8 mouse cellular contexts compared by ENCODE assay signal in genomic region chr2:84679016-84679415, GRCm38 (mm10). TPM values are rescaled to one million over a fixed set of nuclear protein-coding genes. Genes with fewer than 3 reads are reported as not detected.
DNase-seq lines count a peak whose midpoint lies in the region; ATAC-seq and TF ChIP-seq lines count a peak whose summit lies in the region.

Gene Tmx2 (minus strand): TSS chr2:84679140.

- peaks cover 22% of the 10 kb centered on the region for H3K36me3 ChIP-seq in hindbrain, embryonic 15.5 days
- peaks cover 22% of the 10 kb centered on the region for H3K36me3 ChIP-seq in liver, embryonic 14.5 days (replicated peaks; ENCODE audit: control insufficient read depth, insufficient read depth, low read depth)

- no peak for TF ChIP-seq EP300 in liver, embryonic 14.5 days (IDR thresholded peaks at IDR 0.05; ENCODE audit: low read depth)

- peaks cover 29% of the 10 kb centered on the region for H3K4me1 ChIP-seq in hindbrain, embryonic 15.5 days (replicated peaks)
- H3K4me1 ChIP-seq in liver, embryonic 14.5 days (replicated peaks; ENCODE audit: control insufficient read depth in 2 of 2, insufficient read depth in 2 of 2, low read length in 1 of 2): peaks cover 25 to 31% of the 10 kb centered on the region in 2 experiments

- WGBS in hindbrain, embryonic 15.5 days: 19% methylated on average over 8 of the region's 8 CpGs
- 9% methylated on average over 8 of the region's 8 CpGs for WGBS in liver, embryonic 14.5 days (ENCODE audit: insufficient replicate concordance)

- H3K9me3 ChIP-seq in hindbrain, embryonic 15.5 days: no peaks in the 10 kb centered on the region
- H3K9me3 ChIP-seq in liver, embryonic 14.5 days (ENCODE audit: control insufficient read depth, low read length): no peaks in the 10 kb centered on the region

- TF ChIP-seq CTCF in gastrocnemius, adult 2 months (IDR thresholded peaks at IDR 0.05): no peak
- no peak for TF ChIP-seq CTCF in liver, embryonic 14.5 days (IDR thresholded peaks at IDR 0.05; ENCODE audit: low read depth)

- no peak for DNase-seq in left cerebral cortex, adult 18-20 months (ENCODE audit: low spot score in 2 of 2)
- DNase-seq in left cerebral cortex, adult 9 months (ENCODE audit: low spot score in 2 of 2): no peak
- DNase-seq in adrenal gland, adult 8-10 months: no peak
- no peak for DNase-seq in gastrocnemius, adult 2 months
- DNase-seq in liver, embryonic 14.5 days (ENCODE audit: low read depth in 3 of 3, low spot score in 3 of 3): no peak
- peak; percentile 68 for DNase-seq in testis, postnatal 10 days (ENCODE audit: low spot score)
- no peak for DNase-seq in c-Kit-positive CD71-positive TER-119-positive erythroid progenitor cells, embryonic 14.5 days (ENCODE audit: low spot score)

- peak within 1 kb of the TSS; percentile 77 for H3K9ac ChIP-seq in hindbrain, embryonic 15.5 days
- peak within 1 kb of the TSS; percentile 85 for H3K9ac ChIP-seq in liver, embryonic 14.5 days (replicated peaks)

- peak within 1 kb of the TSS; percentile 65 for H3K4me2 ChIP-seq in hindbrain, embryonic 15.5 days
- peak within 1 kb of the TSS; percentile 97 for H3K4me2 ChIP-seq in liver, embryonic 14.5 days (ENCODE audit: low read depth)

- ATAC-seq in hindbrain, embryonic 15.5 days (ENCODE audit: low FRiP score, low read depth): no peak
- ATAC-seq in liver, embryonic 14.5 days (ENCODE audit: insufficient read depth): no peak

- H3K27me3 ChIP-seq in hindbrain, embryonic 15.5 days: no peaks in the 10 kb centered on the region
- H3K27me3 ChIP-seq in liver, embryonic 14.5 days (ENCODE audit: control insufficient read depth, insufficient read depth, low read length): no peaks in the 10 kb centered on the region

- intact Hi-C loops in gastrocnemius, adult 2 months (cut with DNase I): loop anchor here (5.0 kb wide), 1 partner anchor 33 kb away; no protein-coding TSS in a partner anchor

- H3K27ac ChIP-seq in gastrocnemius, adult 2 months: peak within 1 kb of the TSS; percentile 87
- peak within 1 kb of the TSS; percentile 85 for H3K27ac ChIP-seq in hindbrain, embryonic 15.5 days (replicated peaks)
- peak within 1 kb of the TSS; percentile 74 for H3K27ac ChIP-seq in liver, embryonic 14.5 days

- peak within 1 kb of the TSS; percentile 89 for H3K4me3 ChIP-seq in gastrocnemius, adult 2 months
- peak within 1 kb of the TSS; percentile 97 for H3K4me3 ChIP-seq in hindbrain, embryonic 15.5 days
- peak within 1 kb of the TSS; percentile 96 to 98 for H3K4me3 ChIP-seq in liver, embryonic 14.5 days (ENCODE audit: insufficient read depth in 1 of 2, low read depth in 2 of 2, low read length in 2 of 2)

RNA-seq across cellular contexts. Expression of gene Tmx2, which starts in this region (rescaled TPM):
- 100 to 1,000 TPM; 235 to 251 TPM for total RNA-seq in left cerebral cortex, adult 18-20 months (2021)
- total RNA-seq in adrenal gland, adult 8-10 months (2022): 100 to 1,000 TPM; 161 to 203 (median 188) TPM
- 10 to 100 TPM; 34.9 to 73.4 TPM for total RNA-seq in gastrocnemius, adult 2 months (2021)
- polyA plus RNA-seq in hindbrain, embryonic 15.5 days (2015; fragmentation: Nextera tagmentation; extraction: Ambion mirVana): 293 and 294 TPM in 2 replicates
- 18.7 and 24.7 TPM in 2 replicates for polyA plus RNA-seq in liver, embryonic 14.5 days (2012; rRNA removed)
- 66.3 and 70.9 TPM in 2 replicates for polyA plus RNA-seq in liver, embryonic 14.5 days (2014; fragmentation: Nextera tagmentation; extraction: Ambion mirVana)
